Mouse (Mus musculus) spleen, postnatal 4 days (tissue): Measurements from ENCODE around the gene Nxn.
"Not testable (repeated sequence)": the region's sequence is repeated elsewhere in the genome, so short reads cannot be mapped to it uniquely, and the experiment has no call there.

Experiments used
- DNase-seq, 2 experiments: peaks; one replicate each; pipeline ENCODE4 v3.0.0; 2022; ENCODE audit warnings: low spot score in 2 of 2

Nxn gene

DNA sequence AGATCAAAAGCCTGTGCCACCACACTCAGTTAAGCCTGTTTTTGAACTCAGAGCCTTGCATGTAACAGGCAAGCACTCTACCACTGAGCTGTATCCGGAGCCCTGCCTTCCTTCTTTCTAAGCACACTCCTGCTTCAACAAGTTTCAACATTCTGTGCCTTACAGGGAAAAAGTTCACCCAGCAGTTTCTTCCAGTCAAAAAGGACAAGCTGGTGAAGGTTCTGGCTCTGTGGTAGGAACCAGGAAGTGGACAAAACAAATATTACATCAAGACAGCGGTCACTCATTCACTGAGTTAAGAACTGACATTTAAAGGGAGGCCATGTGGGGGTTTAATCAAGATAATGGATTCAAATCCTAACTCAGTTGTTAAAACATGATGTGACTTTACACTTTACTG lies 183.9 kb downstream of the Nxn start:
- no peak for DNase-seq

DNA sequence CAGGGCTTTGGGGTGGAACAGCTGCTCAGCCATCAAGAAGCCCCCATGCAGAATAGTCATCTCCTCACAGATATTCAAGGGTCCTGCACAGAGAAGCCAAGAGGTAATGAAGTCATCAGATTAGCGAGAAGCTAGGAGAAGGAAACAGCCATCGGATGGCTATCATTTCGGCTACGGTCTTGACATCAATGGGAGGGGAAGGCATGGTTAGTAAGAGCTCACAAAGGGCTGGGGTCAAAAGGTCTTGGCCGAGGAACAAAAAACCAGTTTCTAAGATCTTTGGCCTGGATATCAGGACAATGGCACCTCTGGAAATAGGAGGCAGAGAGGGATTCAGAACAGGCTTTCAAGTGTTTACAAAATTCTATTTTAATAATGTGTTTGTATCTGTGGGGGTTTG lies 185.1 kb downstream of the Nxn start:
- no peak for DNase-seq

DNA sequence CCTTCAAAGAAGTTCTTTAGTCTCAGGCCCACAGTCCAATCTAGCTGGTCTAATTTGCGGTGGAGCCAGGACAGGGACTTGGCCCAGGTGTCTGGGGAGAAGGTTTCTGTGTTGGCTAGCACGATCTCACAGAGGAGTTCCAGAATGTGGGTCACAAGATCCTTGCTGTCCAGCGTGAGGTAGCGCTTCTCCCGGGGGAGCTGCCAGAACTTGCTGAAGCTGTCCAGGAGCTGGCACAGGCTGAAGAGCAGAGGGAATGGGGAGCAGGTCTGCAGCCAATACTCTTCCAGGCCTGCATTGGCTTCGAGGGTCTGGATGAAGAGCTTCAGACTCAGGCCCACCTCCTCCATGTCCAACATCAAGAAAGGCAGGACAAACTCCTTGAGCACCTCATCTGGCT lies 187.3 kb downstream of the Nxn start:
- not testable (repeated sequence) for DNase-seq

DNA sequence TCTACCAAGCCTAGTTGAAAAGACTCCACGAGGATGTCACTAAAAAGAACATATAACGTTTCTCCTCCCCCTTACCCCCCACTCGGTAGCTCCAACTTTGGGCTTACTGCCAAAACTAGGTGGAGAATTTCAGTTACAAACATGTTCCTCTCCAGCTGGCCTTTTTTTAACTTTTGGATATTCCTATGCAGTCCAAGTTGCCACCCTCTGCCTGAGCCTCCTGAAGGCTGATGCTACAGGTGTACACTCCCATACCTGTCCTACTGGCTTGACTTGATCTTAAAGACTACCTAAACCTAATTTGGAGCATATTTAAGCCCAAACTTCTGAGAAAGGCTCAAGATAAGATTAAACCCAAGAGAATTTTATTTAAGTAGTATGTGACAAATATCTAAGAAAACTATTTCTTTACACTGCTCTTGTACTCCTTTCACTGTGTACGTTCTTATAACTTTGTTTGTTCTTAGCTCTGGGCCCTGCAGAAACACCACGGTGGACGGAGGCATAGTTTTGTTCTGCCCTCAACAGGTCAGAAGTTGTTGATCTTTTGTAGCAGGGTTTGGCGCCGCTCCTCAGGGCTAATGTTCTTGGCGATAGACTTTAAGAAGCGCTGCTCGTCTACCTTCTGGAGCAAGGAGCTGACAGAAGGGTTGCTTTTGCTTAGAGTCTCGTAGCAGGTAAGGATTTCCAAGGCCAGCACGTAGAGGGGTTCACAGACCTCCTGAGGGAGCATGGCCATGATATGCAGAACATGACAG lies 188.5 kb downstream of the Nxn start:
- no peak for DNase-seq
